Mouse (Mus musculus): ENCODE measurements around the gene Iqsec1. TPM values are rescaled to one million over a fixed set of nuclear protein-coding genes. Genes with fewer than 3 reads are reported as not detected.

Gene Iqsec1
- polyA plus RNA-seq, 1 experiment from 2014 or later = 5.1 TPM

GRCm38 (mm10) chr6:90686812-90687211 lies 301.7 kb downstream of the Iqsec1 start:
- no peak for DNase-seq (ENCODE audit: low spot score)
- H3K9me3 ChIP-seq (ENCODE audit: control insufficient read depth, low read length) = no peaks in the 10 kb centered on the region
- peaks cover 14% of the 10 kb centered on the region; the same call in 1 of the 2 replicates for H3K36me3 ChIP-seq (ENCODE audit: control insufficient read depth, insufficient read depth, low read length)
- 0 out of 2 replicates have a peak, but pooled peaks cover 2% of the 10 kb centered on the region for H3K4me1 ChIP-seq (replicated peaks; ENCODE audit: control insufficient read depth, insufficient read depth)
- no peak overlapping the region for H3K27ac ChIP-seq (replicated peaks)
- TF ChIP-seq CTCF (IDR thresholded peaks at IDR 0.05; ENCODE audit: low read depth) = no peak
- no peak for TF ChIP-seq EP300 (optimal IDR thresholded peaks at IDR 0.05)
- no peak for ATAC-seq (ENCODE audit: low FRiP score, low TSS enrichment)
- H3K9ac ChIP-seq (ENCODE audit: low read length) = no peak overlapping the region
- no peak overlapping the region for H3K4me2 ChIP-seq (replicated peaks; ENCODE audit: low read depth)
- no peak overlapping the region for H3K4me3 ChIP-seq (ENCODE audit: low read depth, low read length)
- WGBS = 77% methylated on average over 1 of the region's 1 CpGs
- no peaks in the 10 kb centered on the region for H3K27me3 ChIP-seq (ENCODE audit: control insufficient read depth, insufficient read depth, low read length)

DNA sequence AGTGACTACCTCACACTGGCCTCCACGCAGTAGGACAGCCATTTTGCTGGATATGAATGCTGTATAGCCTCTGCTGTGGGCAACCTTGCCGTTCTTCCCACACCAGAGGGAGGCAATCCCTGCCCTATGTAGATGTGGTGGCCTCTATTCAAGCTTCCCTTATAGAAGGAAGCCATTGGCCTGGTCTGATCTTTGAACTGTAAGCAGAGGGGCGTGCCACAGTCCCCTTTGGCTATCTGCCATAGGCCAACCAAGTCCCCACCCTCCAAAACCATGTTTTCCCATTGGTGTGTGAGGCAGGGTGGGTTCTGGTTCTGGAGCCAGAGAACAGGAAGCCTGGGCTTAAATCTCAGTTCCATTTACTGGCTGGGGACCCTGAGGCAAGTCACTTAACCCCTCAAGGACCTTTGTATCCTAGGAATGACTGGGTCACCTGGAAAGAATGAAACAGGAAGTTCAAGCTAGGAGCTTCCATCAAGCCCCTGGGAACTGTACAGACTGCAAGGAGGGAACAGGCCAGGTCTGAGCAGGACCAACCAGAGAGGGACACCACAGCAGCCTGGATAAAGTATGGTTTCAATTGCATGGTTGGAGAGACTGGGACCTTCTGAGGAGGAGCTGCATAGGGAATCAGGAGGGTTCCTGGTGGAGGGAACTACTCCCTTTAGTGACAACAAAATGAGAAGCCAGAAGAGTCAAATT lies 304.5 kb downstream of the Iqsec1 start:
- H3K27ac ChIP-seq (replicated peaks) = 0 out of 2 replicates have a peak overlapping the region, but pooled peaks have one; percentile 14
- DNase-seq (ENCODE audit: low spot score) (peak; percentile 74), ATAC-seq (ENCODE audit: low FRiP score, low TSS enrichment) (peak; percentile 80)
- no peaks in the 10 kb centered on the region for H3K27me3 ChIP-seq (ENCODE audit: control insufficient read depth, insufficient read depth, low read length)
- TF ChIP-seq CTCF (IDR thresholded peaks at IDR 0.05; ENCODE audit: low read depth) = peak; percentile 27
- TF ChIP-seq EP300 (optimal IDR thresholded peaks at IDR 0.05) = no peak
- no peaks in the 10 kb centered on the region for H3K4me1 ChIP-seq (replicated peaks; ENCODE audit: control insufficient read depth, insufficient read depth)
- H3K4me2 ChIP-seq (replicated peaks; ENCODE audit: low read depth) = no peak overlapping the region
- no peak overlapping the region for H3K9ac ChIP-seq (ENCODE audit: low read length)
- no peaks in the 10 kb centered on the region for H3K9me3 ChIP-seq (ENCODE audit: control insufficient read depth, low read length)
- no peak overlapping the region for H3K4me3 ChIP-seq (ENCODE audit: low read depth, low read length)
- WGBS = 74% methylated on average over 3 of the region's 3 CpGs
- H3K36me3 ChIP-seq (ENCODE audit: control insufficient read depth, insufficient read depth, low read length) = peaks cover 10% of the 10 kb centered on the region; the same call in 1 of the 2 replicates

GRCm38 (mm10) chr6:90680401-90680800 lies 308.1 kb downstream of the Iqsec1 start:
- Histone ChIP-seq H3K9ac (ENCODE audit: low read length) (no peak overlapping the region), H3K27ac (replicated peaks) (no peak overlapping the region), H3K27me3 (ENCODE audit: control insufficient read depth, insufficient read depth, low read length) (no peaks in the 10 kb centered on the region), H3K4me3 (ENCODE audit: low read depth, low read length) (no peak overlapping the region), H3K9me3 (ENCODE audit: control insufficient read depth, low read length) (no peaks in the 10 kb centered on the region), H3K4me2 (replicated peaks; ENCODE audit: low read depth) (no peak overlapping the region), H3K4me1 (replicated peaks; ENCODE audit: control insufficient read depth, insufficient read depth) (no peaks in the 10 kb centered on the region), H3K36me3 (ENCODE audit: control insufficient read depth, insufficient read depth, low read length) (peaks cover 29% of the 10 kb centered on the region)
- no peak for ATAC-seq (ENCODE audit: low FRiP score, low TSS enrichment)
- TF ChIP-seq EP300 (optimal IDR thresholded peaks at IDR 0.05) = no peak
- TF ChIP-seq CTCF (IDR thresholded peaks at IDR 0.05; ENCODE audit: low read depth) = no peak
- WGBS = 84% methylated on average over 12 of the region's 12 CpGs
- no peak for DNase-seq (ENCODE audit: low spot score)

- H3K27me3 ChIP-seq (ENCODE audit: control insufficient read depth, insufficient read depth, low read length) = no peaks in the 10 kb centered on the region
- TF ChIP-seq CTCF (IDR thresholded peaks at IDR 0.05; ENCODE audit: low read depth) (no peak), EP300 (optimal IDR thresholded peaks at IDR 0.05) (no peak)
- no peak overlapping the region for H3K4me3 ChIP-seq (ENCODE audit: low read depth, low read length)
- peak overlapping the region; percentile 45; the same call in 1 of the 2 replicates for H3K27ac ChIP-seq (replicated peaks)
- ATAC-seq (ENCODE audit: low FRiP score, low TSS enrichment) (no peak), DNase-seq (ENCODE audit: low spot score) (no peak)
- no peaks in the 10 kb centered on the region for H3K4me1 ChIP-seq (replicated peaks; ENCODE audit: control insufficient read depth, insufficient read depth)
- 93% methylated on average over 4 of the region's 4 CpGs for WGBS
- no peak overlapping the region for H3K9ac ChIP-seq (ENCODE audit: low read length)
- H3K36me3 ChIP-seq (ENCODE audit: control insufficient read depth, insufficient read depth, low read length) = peaks cover 37% of the 10 kb centered on the region
- H3K4me2 ChIP-seq (replicated peaks; ENCODE audit: low read depth) = no peak overlapping the region
- no peaks in the 10 kb centered on the region for H3K9me3 ChIP-seq (ENCODE audit: control insufficient read depth, low read length)
Measured at GRCm38 (mm10) chr6:90678759-90679158, 309.7 kb downstream of the Iqsec1 start.

GRCm38 (mm10) chr6:90668693-90669092 lies 319.8 kb downstream of the Iqsec1 start:
- Histone ChIP-seq H3K9ac (ENCODE audit: low read length) (no peak overlapping the region), H3K4me1 (replicated peaks; ENCODE audit: control insufficient read depth, insufficient read depth) (no peaks in the 10 kb centered on the region), H3K4me2 (replicated peaks; ENCODE audit: low read depth) (no peak overlapping the region), H3K9me3 (ENCODE audit: control insufficient read depth, low read length) (no peaks in the 10 kb centered on the region), H3K36me3 (ENCODE audit: control insufficient read depth, insufficient read depth, low read length) (peaks cover 33% of the 10 kb centered on the region), H3K27ac (replicated peaks) (no peak overlapping the region), H3K27me3 (ENCODE audit: control insufficient read depth, insufficient read depth, low read length) (no peaks in the 10 kb centered on the region), H3K4me3 (ENCODE audit: low read depth, low read length) (no peak overlapping the region)
- TF ChIP-seq CTCF (IDR thresholded peaks at IDR 0.05; ENCODE audit: low read depth) = no peak
- TF ChIP-seq EP300 (optimal IDR thresholded peaks at IDR 0.05) = no peak
- no peak for DNase-seq (ENCODE audit: low spot score)
- ATAC-seq (ENCODE audit: low FRiP score, low TSS enrichment) = no peak
- whole genome bisulfite sequencing = 93% methylated on average over 9 of the region's 9 CpGs

- Histone ChIP-seq H3K36me3 (ENCODE audit: control insufficient read depth, insufficient read depth, low read length) (peaks cover 21% of the 10 kb centered on the region), H3K27ac (replicated peaks) (no peak overlapping the region)
- no peak for ATAC-seq (ENCODE audit: low FRiP score, low TSS enrichment)
Measured at GRCm38 (mm10) chr6:90663736-90664135, 324.7 kb downstream of the Iqsec1 start.

More at GRCm38 (mm10) chr6:90663736-90664135, 324.7 kb downstream of the Iqsec1 start:
- no peak overlapping the region for H3K4me3 ChIP-seq (ENCODE audit: low read depth, low read length)
- 71% methylated on average over 11 of the region's 11 CpGs for WGBS
- no peak for TF ChIP-seq EP300 (optimal IDR thresholded peaks at IDR 0.05)
- TF ChIP-seq CTCF (IDR thresholded peaks at IDR 0.05; ENCODE audit: low read depth) = no peak
- H3K9me3 ChIP-seq (ENCODE audit: control insufficient read depth, low read length) = no peaks in the 10 kb centered on the region
- DNase-seq (ENCODE audit: low spot score) = no peak
- no peak overlapping the region for H3K4me2 ChIP-seq (replicated peaks; ENCODE audit: low read depth)
- no peak overlapping the region for H3K9ac ChIP-seq (ENCODE audit: low read length)
- H3K4me1 ChIP-seq (replicated peaks; ENCODE audit: control insufficient read depth, insufficient read depth) = no peaks in the 10 kb centered on the region
- H3K27me3 ChIP-seq (ENCODE audit: control insufficient read depth, insufficient read depth, low read length) = no peaks in the 10 kb centered on the region

Data from stomach, postnatal 0 days (tissue).